Mouse (Mus musculus) intestine, embryonic 14.5 days (tissue): Measurements from ENCODE around the gene Gpr107. TPM values are rescaled to one million over a fixed set of nuclear protein-coding genes. Genes with fewer than 3 reads are reported as not detected.

Experiments
- ATAC-seq: fragments of 200-750 bp; cut with Nextera tagmentation; replicated peaks from 2 replicates; pipeline ENCODE4 v1.8.0; 2017; ENCODE audit warnings: low read depth, moderate number of reproducible peaks, moderate TSS enrichment, moderate library complexity; ENCODE audit not compliant: low FRiP score, low TSS enrichment
- DNase-seq: peaks from one replicate; pipeline ENCODE4 v3.0.0-alpha.2; 2018; ENCODE audit warnings: low spot score
- H3K27ac ChIP-seq: fragments of 300-500 bp; sonication (generic); 2 replicates; pipeline ENCODE4 v1.5.1; 2014; ENCODE audit warnings: low read depth, mild to moderate bottlenecking, control low read depth
- H3K27me3 ChIP-seq: fragments of 300-500 bp; sonication (generic); replicated peaks from 2 replicates; pipeline ENCODE4 v1.6.1; 2014; ENCODE audit warnings: low read length, control low read depth; ENCODE audit not compliant: control insufficient read depth, insufficient read depth
- H3K36me3 ChIP-seq: fragments of 300-500 bp; sonication (generic); 2 replicates; pipeline ENCODE4 v1.6.1; 2014; ENCODE audit warnings: low read length, control low read depth; ENCODE audit not compliant: control insufficient read depth, insufficient read depth
- H3K4me1 ChIP-seq: fragments of 300-500 bp; sonication (generic); replicated peaks from 2 replicates; pipeline ENCODE4 v1.6.1; 2014; ENCODE audit warnings: low read length, control low read depth, mixed read lengths; ENCODE audit not compliant: control insufficient read depth, insufficient read depth
- H3K4me2 ChIP-seq: fragments of 300-500 bp; sonication (generic); 2 replicates; pipeline ENCODE4 v1.6.1; 2014; ENCODE audit warnings: low read length
- H3K4me3 ChIP-seq: fragments of 300-500 bp; sonication (generic); 2 replicates; pipeline ENCODE4 v1.5.1; 2014; ENCODE audit warnings: low read depth, low read length, control low read depth, mixed read lengths
- H3K9ac ChIP-seq: fragments of 300-500 bp; sonication (generic); 2 replicates; pipeline ENCODE4 v1.6.1; 2014; ENCODE audit warnings: mild to moderate bottlenecking, low read length
- H3K9me3 ChIP-seq: fragments of 300-500 bp; sonication (generic); 2 replicates; pipeline ENCODE4 v1.6.1; 2016; ENCODE audit warnings: low read length, control low read depth; ENCODE audit not compliant: control insufficient read depth
- WGBS: fragments of 180-500 bp; shearing (Covaris S2); extraction: QIAGEN DNeasy Blood & Tissue Kit; methylation state at CpG from one replicate; pipeline ENCODE4 v1.1.7; 2014; 5-methylcytosine and 5-hydroxymethylcytosine counted together
- polyA plus RNA-seq: library from polyadenylated mRNA; unstranded; fragments of >200 nt; fragmentation: Nextera tagmentation; extraction: Ambion mirVana; gene quantifications from 2 replicates; pipeline ENCODE4 v1.2.1, GENCODE M21; 2014

Gpr107 gene
- polyA plus RNA-seq, 1 experiment from 2014 or later = 26.9 TPM

DNA sequence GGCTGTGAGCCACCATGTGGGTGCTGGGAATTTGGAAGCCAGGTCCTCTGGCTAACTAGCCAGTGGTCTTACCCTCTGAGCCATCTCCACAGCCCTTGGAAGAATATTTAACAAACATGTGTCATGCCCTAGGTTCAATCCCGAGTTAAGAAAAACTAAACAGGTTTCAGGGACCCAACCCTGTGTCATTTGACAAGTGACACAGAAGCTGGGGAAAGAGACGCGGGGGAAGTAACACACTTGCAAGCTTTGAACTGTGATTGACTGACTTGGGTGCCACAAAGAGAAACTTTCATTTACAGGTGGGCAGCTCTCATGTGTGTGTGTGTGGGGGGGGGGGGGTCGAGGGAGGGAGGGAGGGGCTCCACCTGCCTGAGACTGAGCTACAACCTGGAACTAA is 18.1 kb upstream of the Gpr107 start:
- Histone ChIP-seq H3K4me2 (no peak overlapping the region), H3K4me3 (no peak overlapping the region), H3K36me3 (no peaks in the 10 kb centered on the region), H3K9me3 (no peaks in the 10 kb centered on the region), H3K9ac (no peak overlapping the region), H3K27me3 (no peaks in the 10 kb centered on the region), H3K4me1 (peaks cover 35% of the 10 kb centered on the region), H3K27ac (no peak overlapping the region)
- ATAC-seq (no peak), DNase-seq (no peak)
- 79% methylated on average over 3 of the region's 4 CpGs for WGBS

DNA sequence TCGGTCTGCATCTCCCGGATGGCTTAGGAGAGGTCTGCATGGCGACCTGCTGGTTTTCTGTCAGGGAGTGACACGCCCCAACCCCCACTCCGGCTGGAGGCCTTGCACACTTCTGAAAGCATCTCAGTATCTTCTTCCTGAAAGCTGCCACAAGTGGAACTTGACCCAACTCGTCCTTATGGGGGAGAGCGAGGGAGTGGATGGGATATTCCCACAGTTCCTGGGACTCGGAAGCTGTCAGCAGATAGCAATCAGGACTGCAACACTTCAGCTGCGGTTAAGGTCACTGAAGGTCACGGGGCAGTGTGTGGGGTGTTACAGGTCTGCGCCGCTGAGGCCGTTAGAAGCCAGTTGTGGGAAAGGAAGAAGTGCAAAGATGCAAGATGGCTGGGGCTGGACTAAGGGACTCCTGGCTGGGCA is 16.6 kb upstream of the Gpr107 start:
- Histone ChIP-seq H3K9me3 (no peaks in the 10 kb centered on the region), H3K4me1 (peaks cover 32% of the 10 kb centered on the region), H3K4me3 (no peak overlapping the region), H3K27ac (no peak overlapping the region), H3K9ac (no peak overlapping the region), H3K4me2 (no peak overlapping the region), H3K27me3 (no peaks in the 10 kb centered on the region), H3K36me3 (no peaks in the 10 kb centered on the region)
- ATAC-seq = no peak
- WGBS = 45% methylated on average over 13 of the region's 13 CpGs
- DNase-seq = no peak

DNA sequence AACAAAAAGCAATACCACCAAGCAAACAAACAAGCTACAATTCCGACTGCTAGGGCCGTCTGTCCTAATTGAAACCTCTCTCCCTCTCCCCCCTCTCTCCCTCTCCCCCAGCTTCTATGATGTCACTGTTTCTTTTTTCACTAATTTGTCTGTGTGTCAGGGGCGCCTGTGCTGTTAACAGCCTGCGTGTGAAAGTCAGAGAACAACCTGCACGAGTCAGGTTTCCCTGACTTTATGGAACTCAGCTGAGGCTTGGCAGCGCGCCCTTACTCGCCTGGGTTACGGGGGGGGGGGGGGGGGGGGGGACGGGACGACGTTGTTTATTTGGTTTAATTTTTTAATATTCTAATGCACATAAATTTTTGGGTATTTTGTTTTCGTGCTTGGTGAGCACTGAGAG is 15.8 kb upstream of the Gpr107 start:
- Histone ChIP-seq H3K9me3 (no peaks in the 10 kb centered on the region), H3K9ac (no peak overlapping the region), H3K4me2 (no peak overlapping the region), H3K27me3 (no peaks in the 10 kb centered on the region), H3K36me3 (no peaks in the 10 kb centered on the region), H3K27ac (no peak overlapping the region), H3K4me1 (peaks cover 26% of the 10 kb centered on the region), H3K4me3 (no peak overlapping the region)
- DNase-seq = no peak
- WGBS = 38% methylated on average over 9 of the region's 13 CpGs
- no peak for ATAC-seq

DNA sequence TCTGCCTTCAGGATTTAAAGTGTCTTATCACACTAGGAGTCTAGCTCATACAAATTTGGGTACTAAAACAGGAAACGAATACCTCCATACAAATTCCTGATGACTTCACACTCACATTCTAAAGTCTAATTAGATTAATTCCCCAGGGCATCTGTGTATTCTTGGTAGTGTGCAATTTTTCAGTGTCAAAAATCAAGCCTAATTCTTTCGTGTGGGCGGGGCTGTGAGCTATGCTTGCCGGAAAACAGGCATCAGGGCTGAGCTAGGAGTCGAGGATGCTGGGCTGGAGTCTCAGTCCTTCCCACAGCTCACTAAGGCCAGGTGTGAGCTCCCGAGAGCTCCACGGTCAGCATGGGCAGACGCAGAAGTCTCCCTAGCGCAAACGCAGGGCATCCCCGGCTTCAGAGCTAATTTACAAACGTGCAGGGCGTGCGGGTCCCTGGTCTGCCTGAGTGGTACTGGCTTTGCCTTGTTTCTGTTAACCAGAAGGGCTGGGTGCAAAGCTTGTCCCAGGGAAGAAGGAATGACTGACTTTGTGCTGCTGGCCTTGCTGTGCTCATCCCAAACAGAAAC is 15.0 kb upstream of the Gpr107 start:
- ATAC-seq (no peak), DNase-seq (no peak)
- H3K4me1 ChIP-seq = peaks cover 18% of the 10 kb centered on the region
- H3K9ac ChIP-seq = no peak overlapping the region
- no peak overlapping the region for H3K4me2 ChIP-seq
- H3K9me3 ChIP-seq = no peaks in the 10 kb centered on the region
- 65% methylated on average over 14 of the region's 14 CpGs for WGBS
- no peaks in the 10 kb centered on the region for H3K27me3 ChIP-seq
- no peaks in the 10 kb centered on the region for H3K36me3 ChIP-seq
- no peak overlapping the region for H3K27ac ChIP-seq
- H3K4me3 ChIP-seq = no peak overlapping the region

DNA sequence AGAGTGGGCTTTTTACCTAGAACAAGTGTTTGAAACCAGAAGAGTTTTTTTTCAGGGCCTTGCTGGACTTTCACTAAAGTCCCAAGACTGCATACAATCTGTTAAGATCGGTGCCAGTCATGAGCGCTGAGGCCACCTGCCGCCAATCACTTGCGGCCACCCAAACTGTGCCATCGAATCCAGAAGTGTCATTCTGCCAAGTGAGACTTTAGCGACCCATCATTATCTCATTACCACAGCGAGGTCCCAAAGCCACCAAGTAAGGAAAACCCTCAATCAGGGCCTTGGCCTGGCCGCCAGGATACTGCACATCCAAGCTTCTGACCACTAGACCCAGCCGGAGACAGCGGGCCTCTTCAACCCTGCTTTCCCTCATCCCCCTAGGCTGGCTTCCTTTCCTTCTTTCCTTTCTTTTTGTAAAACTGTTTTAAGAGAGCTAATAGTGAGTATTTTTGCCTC is 12.9 kb upstream of the Gpr107 start:
- DNase-seq (no peak), ATAC-seq (no peak)
- no peak overlapping the region for H3K27ac ChIP-seq
- H3K27me3 ChIP-seq = no peaks in the 10 kb centered on the region
- H3K4me3 ChIP-seq = no peak overlapping the region
- H3K9ac ChIP-seq = no peak overlapping the region
- 89% methylated on average over 10 of the region's 10 CpGs for WGBS
- H3K36me3 ChIP-seq = no peaks in the 10 kb centered on the region
- H3K9me3 ChIP-seq = no peaks in the 10 kb centered on the region
- H3K4me2 ChIP-seq = no peak overlapping the region
- H3K4me1 ChIP-seq = peaks cover 20% of the 10 kb centered on the region

DNA sequence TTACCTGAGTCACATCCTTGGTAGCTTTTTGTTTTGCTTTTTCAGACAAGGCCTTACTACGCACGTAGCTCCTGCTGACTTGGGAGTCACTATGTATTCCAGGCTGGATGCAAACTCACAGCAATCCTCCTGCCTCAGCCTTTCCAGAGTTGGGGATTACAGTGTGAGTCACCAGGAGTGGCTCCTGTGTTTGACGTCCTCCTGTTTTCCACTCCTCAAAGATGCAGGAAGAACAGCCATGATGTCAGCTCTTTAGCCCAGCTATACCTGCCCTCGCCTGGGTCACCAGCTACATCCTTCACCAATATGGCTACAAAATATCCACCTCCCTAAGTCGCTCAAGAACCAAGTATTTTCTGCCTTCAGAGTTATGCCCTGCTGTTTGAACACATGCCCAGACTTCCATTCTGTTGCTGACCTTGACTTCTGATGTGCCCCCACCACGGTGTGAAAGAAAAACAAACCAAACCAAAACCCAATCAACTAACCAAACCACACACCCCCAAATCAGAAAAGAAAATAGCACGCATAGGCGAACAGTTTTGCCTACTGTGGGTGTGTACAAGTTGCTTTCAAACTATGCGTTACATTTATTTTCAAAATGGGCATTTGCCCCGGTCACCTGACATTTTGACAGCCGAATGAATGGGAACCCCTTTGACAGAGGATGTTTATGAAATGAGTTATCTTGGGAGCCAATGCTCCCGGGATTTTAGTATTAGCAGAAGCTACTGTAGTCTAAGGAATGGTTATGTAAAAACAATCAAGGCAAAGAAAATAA is 11.9 kb upstream of the Gpr107 start:
- 72% methylated on average over 12 of the region's 12 CpGs for WGBS
- no peak for ATAC-seq
- peak overlapping the region; percentile 85 for H3K4me3 ChIP-seq
- no peak for DNase-seq
- H3K27ac ChIP-seq = no peak overlapping the region
- H3K4me1 ChIP-seq = peaks cover 20% of the 10 kb centered on the region
- H3K9ac ChIP-seq = peak overlapping the region; percentile 93
- no peaks in the 10 kb centered on the region for H3K9me3 ChIP-seq
- no peaks in the 10 kb centered on the region for H3K36me3 ChIP-seq
- H3K4me2 ChIP-seq = peak overlapping the region; percentile 93
- no peaks in the 10 kb centered on the region for H3K27me3 ChIP-seq

DNA sequence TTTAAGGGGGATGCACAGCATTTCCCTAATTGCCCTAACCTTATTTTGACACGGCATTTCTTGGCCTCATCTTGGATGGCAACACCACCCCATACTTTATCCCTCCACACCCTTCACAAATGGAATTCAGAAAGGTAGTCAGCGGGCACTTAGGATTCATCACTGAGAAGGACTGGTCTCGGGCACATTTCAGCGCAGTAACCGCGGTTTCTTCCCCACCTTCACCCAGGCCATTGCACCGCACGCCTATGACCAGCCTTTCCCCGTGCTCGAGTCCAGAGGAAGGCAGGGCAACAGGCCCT is 11.4 kb upstream of the Gpr107 start:
- DNase-seq = no peak
- Histone ChIP-seq H3K4me2 (peak overlapping the region; percentile 93), H3K27ac (no peak overlapping the region), H3K9me3 (no peaks in the 10 kb centered on the region), H3K4me3 (peak overlapping the region; percentile 85), H3K27me3 (no peaks in the 10 kb centered on the region), H3K4me1 (peaks cover 20% of the 10 kb centered on the region), H3K9ac (peak overlapping the region; percentile 93), H3K36me3 (no peaks in the 10 kb centered on the region)
- 4% methylated on average over 10 of the region's 10 CpGs for WGBS
- no peak for ATAC-seq

DNA sequence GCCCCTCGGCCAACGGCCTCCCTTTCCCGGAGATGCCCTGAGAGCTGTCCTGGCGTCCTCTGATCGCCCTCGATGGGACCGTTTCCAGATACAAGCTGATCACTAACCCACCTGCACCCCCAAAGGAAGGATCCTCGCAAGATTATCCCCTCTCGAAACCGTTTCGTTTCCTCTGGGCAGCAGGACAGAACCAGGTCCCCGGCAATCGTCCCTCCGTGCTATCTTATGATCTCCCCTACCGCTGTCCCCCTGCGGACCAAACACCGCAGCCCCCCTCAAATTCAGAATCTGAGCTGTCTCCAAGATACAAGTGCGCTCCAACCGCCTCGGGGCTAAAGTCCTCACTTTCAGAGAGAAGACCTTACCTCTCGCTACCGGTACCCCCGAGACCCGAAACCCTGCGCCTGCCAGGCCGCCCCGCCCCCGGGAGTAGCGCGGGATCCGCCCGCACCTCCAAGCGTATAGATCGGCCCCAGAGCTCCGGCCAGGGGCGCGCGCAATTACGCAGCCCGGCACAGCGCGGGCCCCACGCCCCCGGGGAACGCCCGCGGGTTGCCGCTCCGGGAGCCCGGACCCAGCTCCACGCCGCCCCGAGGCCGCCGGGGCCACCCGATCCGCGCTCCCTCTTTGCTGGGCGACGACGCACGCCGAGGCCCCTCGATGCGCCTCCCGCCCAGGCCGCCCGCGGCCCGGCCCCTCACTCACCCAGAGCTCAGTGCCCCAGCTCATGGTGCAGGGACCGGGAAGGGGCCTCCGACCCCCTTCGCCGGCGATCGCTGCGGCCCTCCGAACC is 10.8 kb upstream of the Gpr107 start:
- Histone ChIP-seq H3K9ac (peak overlapping the region; percentile 93), H3K4me3 (peak overlapping the region; percentile 85), H3K4me1 (peaks cover 20% of the 10 kb centered on the region), H3K27me3 (no peaks in the 10 kb centered on the region), H3K4me2 (peak overlapping the region; percentile 93), H3K36me3 (peaks cover 2% of the 10 kb centered on the region), H3K27ac (peak overlapping the region; percentile 87), H3K9me3 (no peaks in the 10 kb centered on the region)
- ATAC-seq (peak; percentile 48), DNase-seq (peak; percentile 72)
- under 1% methylated on average over 75 of the region's 78 CpGs for WGBS
